Mouse (Mus musculus): ENCODE measurements at regions not wholly inside any gene's neighbourhood (a gene's known extent, or its start where the extent isn't known, plus 50 kb on each side); places are given as distances from the start of the nearest gene placed in this dataset.

DNA sequence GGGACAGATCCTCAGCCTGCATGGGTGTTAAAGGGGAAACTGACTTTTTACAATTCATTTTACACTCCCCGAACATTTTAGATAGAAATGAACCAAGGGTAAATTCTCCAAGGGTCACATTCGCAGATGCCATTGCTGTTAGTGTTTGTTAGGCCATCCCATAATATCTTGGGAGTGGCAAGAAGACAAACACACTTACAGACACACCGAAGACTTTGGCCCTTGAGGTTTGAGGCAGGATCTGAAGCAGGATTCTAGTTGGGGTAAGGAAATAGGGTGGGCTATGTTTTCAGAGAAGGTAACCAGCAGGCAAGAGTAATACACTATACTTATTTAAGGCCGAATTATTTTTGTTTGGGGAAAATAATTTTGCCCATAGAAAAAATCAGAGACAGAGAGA lies 263.1 kb upstream of the Sall1 start:
- no peak overlapping the region for H3K4me3 ChIP-seq (ENCODE audit: insufficient read depth, low read length)
- TF ChIP-seq POLR2A (IDR thresholded peaks at IDR 0.05; ENCODE audit: low read depth, low read length) (no peak), CTCF (IDR thresholded peaks at IDR 0.05; ENCODE audit: borderline replicate concordance, insufficient read depth, low read length) (no peak)
- H3K4me1 ChIP-seq (ENCODE audit: control insufficient read depth, insufficient read depth, low read length), result no peaks in the 10 kb centered on the region
- no peak overlapping the region for H3K27ac ChIP-seq (ENCODE audit: insufficient read depth, low read length)

DNA sequence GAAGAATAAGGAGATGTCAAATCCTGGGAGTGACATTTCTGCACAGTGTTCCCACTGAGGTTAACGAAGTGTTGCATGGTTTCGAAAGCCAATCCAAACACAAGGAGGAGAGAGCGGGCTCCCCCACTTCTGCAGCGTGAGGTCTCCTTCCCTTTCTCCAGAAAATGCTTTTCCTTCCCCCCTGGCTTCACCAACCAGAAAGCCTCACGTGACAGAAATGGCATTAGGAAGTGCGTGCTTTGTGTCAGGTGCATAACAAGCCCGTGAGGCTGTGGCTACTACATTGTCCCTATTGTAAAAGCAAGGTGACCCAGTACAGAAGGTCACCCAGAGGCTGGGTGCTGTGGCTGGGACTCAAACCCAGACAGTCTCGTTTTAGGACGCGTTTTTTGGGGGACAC lies 260.2 kb upstream of the Sall1 start:
- no peaks in the 10 kb centered on the region for H3K4me1 ChIP-seq (ENCODE audit: control insufficient read depth, insufficient read depth, low read length)
- no peak overlapping the region for H3K27ac ChIP-seq (ENCODE audit: insufficient read depth, low read length)
- H3K4me3 ChIP-seq (ENCODE audit: insufficient read depth, low read length), result no peak overlapping the region
- TF ChIP-seq CTCF (IDR thresholded peaks at IDR 0.05; ENCODE audit: borderline replicate concordance, insufficient read depth, low read length) (no peak), POLR2A (IDR thresholded peaks at IDR 0.05; ENCODE audit: low read depth, low read length) (no peak)

DNA sequence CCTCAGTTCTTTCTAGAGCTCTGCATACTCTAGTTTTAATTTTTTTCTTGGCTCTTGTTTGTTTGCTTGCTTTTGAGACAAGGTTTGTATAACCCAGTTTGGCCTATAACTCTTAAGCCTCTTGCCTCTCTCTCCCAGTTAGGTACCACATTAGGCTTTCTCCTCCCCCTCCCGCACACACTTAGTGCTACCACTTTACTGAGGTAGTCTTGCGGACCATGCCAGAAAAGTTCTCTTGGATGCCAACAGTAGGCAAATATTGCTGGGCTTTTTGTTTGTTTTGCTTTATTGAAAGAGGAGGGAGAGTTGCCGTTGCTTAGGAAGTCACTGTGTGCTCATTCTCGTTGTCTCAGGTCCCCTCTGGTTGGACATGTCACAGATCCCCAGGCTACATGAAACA lies 259.4 kb upstream of the Sall1 start:
- Histone ChIP-seq H3K4me1 (ENCODE audit: control insufficient read depth, insufficient read depth, low read length) (no peaks in the 10 kb centered on the region), H3K4me3 (ENCODE audit: insufficient read depth, low read length) (no peak overlapping the region), H3K27ac (ENCODE audit: insufficient read depth, low read length) (no peak overlapping the region)
- no peak for TF ChIP-seq POLR2A (IDR thresholded peaks at IDR 0.05; ENCODE audit: low read depth, low read length)
- no peak for TF ChIP-seq CTCF (IDR thresholded peaks at IDR 0.05; ENCODE audit: borderline replicate concordance, insufficient read depth, low read length)

DNA sequence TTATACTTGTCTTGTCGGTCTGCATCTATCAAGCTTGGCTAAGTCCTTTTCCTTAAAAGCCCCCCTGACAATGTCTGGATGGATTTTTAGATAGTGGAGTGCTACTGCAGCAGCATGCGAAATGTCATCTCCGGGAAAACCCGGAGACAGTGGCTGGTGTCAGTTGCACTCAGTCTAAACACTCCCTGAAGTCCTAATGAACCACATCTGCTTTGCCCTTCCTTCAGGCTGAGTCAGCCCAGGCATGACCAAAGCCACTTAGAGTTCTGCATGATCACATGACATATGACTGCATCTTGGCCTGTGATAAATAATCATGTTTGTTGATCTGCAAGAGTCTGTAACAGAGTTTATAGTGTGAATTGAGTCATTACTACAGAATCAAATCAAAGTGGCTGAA lies 255.7 kb upstream of the Sall1 start:
- TF ChIP-seq CTCF (IDR thresholded peaks at IDR 0.05; ENCODE audit: borderline replicate concordance, insufficient read depth, low read length), result no peak
- Histone ChIP-seq H3K27ac (ENCODE audit: insufficient read depth, low read length) (no peak overlapping the region), H3K4me1 (ENCODE audit: control insufficient read depth, insufficient read depth, low read length) (no peaks in the 10 kb centered on the region), H3K4me3 (ENCODE audit: insufficient read depth, low read length) (no peak overlapping the region)

DNA sequence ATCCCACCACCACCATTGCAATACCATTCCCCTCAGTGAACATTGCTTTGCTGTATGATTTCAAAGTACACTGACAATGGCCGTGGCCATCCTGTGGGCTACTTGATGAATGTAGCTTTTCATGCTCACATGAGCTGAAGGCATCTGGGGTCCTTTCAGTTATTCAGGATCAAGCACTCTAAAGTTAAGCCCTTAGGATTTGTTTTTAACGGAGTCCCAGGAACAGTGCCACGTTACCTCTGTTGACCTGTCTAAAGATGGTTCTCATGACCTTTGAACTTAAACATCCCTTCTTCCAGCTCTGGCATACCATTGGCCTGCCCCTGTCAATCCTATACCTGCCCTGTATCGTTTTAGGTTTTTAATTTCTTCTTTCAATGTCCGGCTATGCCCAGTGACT lies 251.7 kb upstream of the Sall1 start:
- no peaks in the 10 kb centered on the region for H3K4me1 ChIP-seq (ENCODE audit: control insufficient read depth, insufficient read depth, low read length)
- H3K27ac ChIP-seq (ENCODE audit: insufficient read depth, low read length), result no peak overlapping the region
- TF ChIP-seq CTCF (IDR thresholded peaks at IDR 0.05; ENCODE audit: borderline replicate concordance, insufficient read depth, low read length), result no peak
- no peak for TF ChIP-seq POLR2A (IDR thresholded peaks at IDR 0.05; ENCODE audit: low read depth, low read length)
- no peak overlapping the region for H3K4me3 ChIP-seq (ENCODE audit: insufficient read depth, low read length)

DNA sequence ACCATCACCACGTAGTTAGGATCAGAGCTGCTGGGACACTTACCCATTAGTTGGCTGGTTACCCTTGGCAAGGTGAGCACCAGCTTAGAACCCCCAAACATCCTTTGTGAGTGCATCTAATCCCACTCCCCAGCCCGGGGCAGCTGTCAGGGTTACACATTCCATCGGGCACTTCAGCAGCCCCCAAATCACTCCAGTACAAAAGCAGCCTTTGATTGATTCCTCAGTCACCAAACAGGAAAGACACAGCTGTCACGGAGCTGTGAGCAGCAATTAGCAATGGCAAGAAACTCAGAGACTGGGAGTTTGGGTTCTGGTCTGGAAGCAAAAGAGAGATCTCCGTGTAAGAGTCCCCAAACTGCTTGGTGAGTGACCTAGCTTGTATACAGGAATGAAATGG lies 245.1 kb upstream of the Sall1 start:
- Histone ChIP-seq H3K4me1 (ENCODE audit: control insufficient read depth, insufficient read depth, low read length) (no peaks in the 10 kb centered on the region), H3K4me3 (ENCODE audit: insufficient read depth, low read length) (no peak overlapping the region), H3K27ac (ENCODE audit: insufficient read depth, low read length) (no peak overlapping the region)
- no peak for TF ChIP-seq CTCF (IDR thresholded peaks at IDR 0.05; ENCODE audit: borderline replicate concordance, insufficient read depth, low read length)
- TF ChIP-seq POLR2A (IDR thresholded peaks at IDR 0.05; ENCODE audit: low read depth, low read length), result no peak

DNA sequence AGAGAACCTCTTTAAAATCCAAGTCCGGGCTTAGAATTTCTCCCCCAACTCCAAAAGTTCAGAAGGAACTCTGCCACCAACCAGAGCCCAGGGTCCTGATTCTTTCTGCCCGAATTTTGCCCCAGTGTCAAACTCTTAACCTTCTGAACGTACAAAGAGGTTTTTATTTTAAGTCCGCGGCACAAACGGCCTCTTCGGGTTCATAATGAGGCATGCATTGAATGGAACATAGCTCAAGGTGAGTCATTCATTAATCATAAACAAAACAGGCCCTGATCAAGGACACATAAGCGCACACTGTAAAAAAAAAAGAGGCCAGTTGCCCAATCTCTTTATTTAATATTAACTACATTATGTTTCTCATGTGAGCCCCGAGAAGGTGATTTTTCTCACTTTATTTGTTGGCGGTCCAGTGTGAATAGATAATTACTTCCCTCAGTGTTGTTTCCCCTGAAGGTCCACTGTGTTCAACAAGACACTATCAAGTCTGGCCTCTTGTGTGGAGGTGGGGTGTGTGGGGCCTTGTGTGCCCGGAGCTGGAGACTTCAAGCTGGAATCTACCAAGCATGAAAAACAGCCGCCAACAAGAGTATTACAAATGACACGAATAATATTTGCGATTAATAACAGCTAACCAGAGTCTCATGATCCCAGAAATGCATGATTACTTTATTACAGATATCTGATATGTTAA lies 241.1 kb upstream of the Sall1 start:
- no peak overlapping the region for H3K27ac ChIP-seq (ENCODE audit: insufficient read depth, low read length)
- H3K4me3 ChIP-seq (ENCODE audit: insufficient read depth, low read length), result no peak overlapping the region
- TF ChIP-seq POLR2A (IDR thresholded peaks at IDR 0.05; ENCODE audit: low read depth, low read length) (no peak), CTCF (IDR thresholded peaks at IDR 0.05; ENCODE audit: borderline replicate concordance, insufficient read depth, low read length) (no peak)
- no peaks in the 10 kb centered on the region for H3K4me1 ChIP-seq (ENCODE audit: control insufficient read depth, insufficient read depth, low read length)

DNA sequence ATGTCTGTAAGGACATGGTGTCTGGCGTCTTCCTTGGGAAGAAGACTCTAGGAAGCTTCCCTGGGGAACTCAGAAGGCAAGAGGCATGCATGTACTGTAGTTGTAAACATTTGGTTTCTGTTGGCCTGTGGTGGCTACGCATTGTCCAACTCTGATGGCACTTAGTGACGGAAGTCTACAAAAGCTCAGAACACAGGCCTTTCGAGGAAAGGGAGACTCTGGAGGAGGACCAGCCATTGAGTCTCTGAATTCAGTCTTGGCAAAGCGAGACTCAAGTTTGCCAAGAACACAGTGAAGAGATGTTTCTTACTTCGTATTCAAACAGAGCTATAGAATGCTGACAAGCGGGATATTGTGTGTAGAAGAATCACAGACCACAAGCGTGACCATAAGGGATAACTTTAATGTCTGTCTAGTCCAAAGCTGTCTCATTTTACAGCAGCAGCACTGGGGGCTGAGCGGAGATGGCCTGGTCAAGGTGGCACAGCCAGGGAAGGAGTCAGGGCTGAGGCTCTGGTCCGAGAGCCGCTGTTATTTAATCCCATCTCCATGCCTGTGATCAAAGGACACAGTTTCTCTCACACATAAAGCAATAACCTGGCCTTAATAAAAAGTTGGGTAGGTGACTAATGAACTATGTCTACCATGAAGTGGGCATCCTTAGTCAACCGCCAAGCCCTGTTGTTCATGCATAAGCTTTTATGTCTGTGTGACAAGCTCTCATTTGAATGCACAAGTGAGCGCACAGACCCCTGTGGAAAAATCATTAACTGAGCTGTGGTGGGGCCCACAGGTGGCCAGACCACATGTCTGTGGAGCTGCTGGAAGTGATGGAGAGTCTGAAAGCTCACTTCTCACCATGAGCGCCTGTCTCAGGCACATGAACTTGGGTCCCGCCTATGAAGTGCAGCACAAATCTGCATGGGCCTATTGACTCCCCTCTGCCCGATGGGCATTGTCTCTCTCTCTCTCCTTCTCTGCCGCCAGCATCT lies 239.4 kb upstream of the Sall1 start:
- TF ChIP-seq POLR2A (IDR thresholded peaks at IDR 0.05; ENCODE audit: low read depth, low read length), result no peak
- TF ChIP-seq CTCF (IDR thresholded peaks at IDR 0.05; ENCODE audit: borderline replicate concordance, insufficient read depth, low read length), result no peak
- Histone ChIP-seq H3K27ac (ENCODE audit: insufficient read depth, low read length) (no peak overlapping the region), H3K4me3 (ENCODE audit: insufficient read depth, low read length) (no peak overlapping the region), H3K4me1 (ENCODE audit: control insufficient read depth, insufficient read depth, low read length) (no peaks in the 10 kb centered on the region)

DNA sequence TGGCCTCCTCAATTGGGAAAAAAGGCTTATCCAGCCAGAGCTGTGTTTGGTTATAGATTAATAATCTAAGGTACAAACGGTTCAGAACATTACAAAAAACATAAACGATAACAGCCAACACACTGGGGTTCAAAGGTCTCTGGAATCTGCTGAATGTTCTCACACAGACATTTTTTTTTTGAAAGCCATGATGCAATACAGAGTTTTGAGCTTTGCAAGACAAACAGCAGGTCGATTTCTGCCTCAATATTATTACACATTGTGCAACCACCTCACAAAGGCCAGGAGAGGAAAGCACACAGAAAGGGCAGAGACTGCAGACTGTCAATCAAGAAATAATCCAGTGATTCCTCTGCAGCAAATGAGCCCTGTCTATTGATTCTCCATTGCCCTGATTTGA lies 235.9 kb upstream of the Sall1 start:
- no peak overlapping the region for H3K4me3 ChIP-seq (ENCODE audit: insufficient read depth, low read length)
- H3K4me1 ChIP-seq (ENCODE audit: control insufficient read depth, insufficient read depth, low read length), result no peaks in the 10 kb centered on the region
- no peak for TF ChIP-seq CTCF (IDR thresholded peaks at IDR 0.05; ENCODE audit: borderline replicate concordance, insufficient read depth, low read length)
- no peak for TF ChIP-seq POLR2A (IDR thresholded peaks at IDR 0.05; ENCODE audit: low read depth, low read length)
- H3K27ac ChIP-seq (ENCODE audit: insufficient read depth, low read length), result no peak overlapping the region

DNA sequence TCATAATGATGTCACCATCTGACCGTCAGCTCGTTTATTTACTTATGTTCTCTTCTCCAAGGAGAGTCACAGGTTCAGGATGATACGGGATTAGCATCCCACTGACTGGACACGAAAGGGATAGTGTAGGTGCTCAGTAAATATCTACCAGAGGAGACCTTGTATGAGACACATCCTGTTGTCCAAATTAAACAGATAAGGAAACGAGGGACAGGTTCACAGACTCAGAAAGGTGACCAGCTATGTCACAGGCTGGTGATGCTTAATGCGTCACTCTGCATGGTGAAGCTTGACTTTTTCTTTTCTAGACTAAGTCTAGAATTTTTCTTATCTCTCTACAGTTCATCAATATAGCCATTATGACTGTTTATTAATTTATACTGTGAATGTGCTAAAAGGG lies 235.2 kb upstream of the Sall1 start:
- TF ChIP-seq CTCF (IDR thresholded peaks at IDR 0.05; ENCODE audit: borderline replicate concordance, insufficient read depth, low read length) (no peak), POLR2A (IDR thresholded peaks at IDR 0.05; ENCODE audit: low read depth, low read length) (no peak)
- Histone ChIP-seq H3K4me3 (ENCODE audit: insufficient read depth, low read length) (no peak overlapping the region), H3K4me1 (ENCODE audit: control insufficient read depth, insufficient read depth, low read length) (no peaks in the 10 kb centered on the region), H3K27ac (ENCODE audit: insufficient read depth, low read length) (no peak overlapping the region)
